In genomic region chr9:70487401-70487800, GRCm38 (mm10) we compare ENCODE assay signal across 12 mouse cellular contexts.
"Had no signal": no experiment of that assay in that cellular context is flagged by ENCODE, and none has a peak within 500 bp of the region (broad histone marks: within the 10 kb centered on the region; RNA-seq: fewer than 3 reads in every experiment).

No protein-coding gene starts in this region.

- DNase-seq: liver, postnatal 0 days; lung, adult 2 months; lung, postnatal 14 days; lung, postnatal 36 days; retina, postnatal 1 day; right cerebral cortex, adult 18-20 months; right cerebral cortex, postnatal 25 days; right cerebral cortex, postnatal 4 days; spleen, adult 18-20 months; thymus, adult 18-20 months; thymus, postnatal 14 days; thymus, postnatal 4 days had no signal
